Mouse (Mus musculus): ENCODE measurements around the gene Fcer1a.
"Not testable (repeated sequence)": the region's sequence is repeated elsewhere in the genome, so short reads cannot be mapped to it uniquely, and the experiment has no call there.

Fcer1a gene

DNA sequence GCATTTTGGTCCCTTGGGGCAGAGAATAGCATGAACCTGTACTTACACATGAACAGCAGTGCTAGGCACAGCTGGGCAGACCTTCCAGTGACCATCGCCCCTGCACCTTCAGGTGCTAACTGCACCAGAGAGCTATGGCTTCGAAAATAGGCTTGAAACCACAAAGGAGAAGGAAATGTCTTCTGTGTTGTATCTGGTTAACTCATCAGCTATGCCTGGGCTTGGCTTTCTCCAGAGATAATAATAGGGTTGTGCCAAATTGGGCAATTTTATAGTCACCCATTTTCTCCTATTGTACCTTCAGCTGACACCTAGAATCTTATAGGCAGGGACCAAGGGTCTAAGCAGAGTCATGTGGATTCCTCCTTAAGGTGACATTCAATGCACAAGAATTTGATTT lies at the start of gene Fcer1a:
TSS of gene Fcer1a (minus strand) at position 134 of the 400 bp plus-strand sequence.
- no peak for DNase-seq

DNA sequence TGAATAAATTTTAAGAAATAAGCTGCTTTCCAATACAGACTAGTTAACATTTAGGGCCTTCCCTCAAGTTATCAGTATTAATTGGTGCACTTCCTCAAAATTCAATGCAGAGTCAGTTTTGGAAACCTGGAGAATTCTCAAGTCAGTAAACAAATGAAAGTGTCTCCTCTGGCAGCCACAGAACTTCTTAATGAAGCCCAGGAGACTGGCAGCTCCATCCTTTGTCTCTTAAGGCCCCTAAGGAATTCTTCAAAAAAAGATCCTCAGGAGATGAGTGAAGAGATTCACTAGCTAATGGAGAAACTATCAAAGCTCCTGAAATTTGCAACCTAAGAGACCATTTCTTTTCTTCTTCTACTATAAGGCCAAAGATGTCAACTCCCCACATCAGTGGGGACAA lies 38.7 kb upstream of the Fcer1a start, which contains the start of gene Olfr418:
TSS of gene Olfr418 (plus strand) at position 301 of the 400 bp plus-strand sequence.
- no peak for DNase-seq

DNA sequence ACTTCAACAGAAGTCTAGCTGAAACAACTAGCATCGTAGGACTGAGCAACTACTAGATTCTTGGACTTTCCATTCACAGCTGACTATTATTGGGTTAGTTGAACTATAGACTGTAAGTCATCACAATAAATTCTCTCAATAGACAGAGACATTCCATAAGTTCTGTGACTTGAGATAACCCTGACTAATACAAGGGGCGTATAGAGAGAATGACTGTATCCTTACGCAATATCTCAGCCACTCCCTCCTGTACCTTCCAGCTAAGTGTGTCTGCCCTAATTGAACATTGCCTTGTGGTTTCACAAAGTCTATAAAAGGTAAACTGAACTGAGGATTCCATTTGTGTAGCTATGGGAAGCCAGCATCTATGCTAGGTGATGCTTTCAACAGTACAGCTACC lies 22.9 kb upstream of the Fcer1a start:
- DNase-seq, result no peak

DNA sequence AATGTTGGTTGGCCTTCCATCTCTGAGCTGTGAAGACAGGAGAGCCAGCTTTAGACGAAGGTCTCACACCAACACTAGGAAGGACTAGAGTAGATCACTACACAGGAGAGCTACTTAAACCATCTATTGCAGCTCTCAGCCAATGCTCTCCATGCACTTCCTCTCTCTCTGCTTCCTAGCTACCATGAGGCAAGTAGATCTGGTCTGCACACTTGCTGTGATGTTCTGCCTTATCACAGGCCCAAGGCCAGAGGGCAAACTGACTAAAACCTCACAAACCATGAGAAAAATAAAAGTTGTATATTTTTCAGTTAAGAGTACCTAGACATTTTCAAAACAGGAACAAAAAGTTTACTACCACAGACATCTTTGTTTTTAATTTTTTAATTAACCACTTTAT lies 10.0 kb upstream of the Fcer1a start:
- DNase-seq, result not testable (repeated sequence)

DNA sequence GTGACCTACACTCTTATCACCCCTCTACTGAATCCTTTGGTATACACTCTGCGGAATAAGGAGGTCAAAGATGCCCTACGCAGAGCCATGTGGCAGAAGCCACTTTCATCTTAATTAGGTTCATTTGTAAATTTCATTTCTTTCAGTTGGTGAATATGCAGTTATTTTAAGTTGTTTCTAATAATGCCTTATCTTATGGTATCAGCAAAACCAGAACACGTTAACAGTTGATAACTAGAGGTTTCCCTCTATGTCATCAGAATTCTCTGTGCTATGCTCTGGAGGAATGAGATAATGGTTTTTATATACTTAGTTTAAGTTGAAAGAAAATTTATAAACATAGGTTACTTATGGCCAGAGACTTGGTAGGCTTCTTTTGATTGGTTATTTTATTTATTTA lies 10.5 kb downstream of the Fcer1a start:
- DNase-seq, result no peak

DNA sequence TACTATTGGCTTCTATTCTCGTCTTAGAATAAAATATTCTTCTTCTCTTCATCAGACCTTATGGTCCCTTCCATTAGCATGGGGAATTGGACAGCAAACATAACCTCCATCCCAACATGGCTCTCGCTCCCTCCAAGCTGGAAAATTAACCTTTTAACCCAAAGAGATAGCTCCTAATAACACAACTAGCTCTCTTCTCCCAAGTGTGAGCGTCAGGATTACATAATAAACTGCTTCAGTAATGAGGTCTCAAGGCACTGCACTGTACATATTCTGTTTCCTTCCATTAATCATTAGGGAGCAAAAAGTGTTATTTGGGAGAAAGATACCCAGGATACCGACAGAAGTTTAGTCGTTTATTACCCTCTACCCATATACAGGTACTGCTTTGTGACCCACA lies 14.9 kb downstream of the Fcer1a start, which contains the start of gene Olfr1404:
TSS of gene Olfr1404 (plus strand) at position 301 of the 400 bp plus-strand sequence.
- no peak for DNase-seq

DNA sequence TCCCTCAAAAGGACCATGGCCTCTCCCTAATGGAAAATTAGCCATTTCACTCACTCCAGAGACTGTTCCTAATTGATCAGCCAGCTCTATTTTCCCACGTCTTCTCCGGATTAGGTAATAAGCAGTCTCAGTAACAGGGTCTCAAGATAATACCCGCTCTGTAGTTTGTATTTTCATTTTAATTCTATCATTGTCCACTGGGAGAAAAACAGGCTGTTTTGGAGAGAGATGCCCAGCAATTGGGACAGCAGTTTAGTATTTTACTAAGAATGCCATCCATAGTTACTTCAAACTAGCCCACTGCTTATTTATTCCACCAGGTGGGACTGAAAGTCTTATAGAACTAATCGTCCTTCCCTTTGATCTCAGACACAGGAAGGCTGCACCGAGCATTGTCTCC lies 29.5 kb downstream of the Fcer1a start, which contains the start of gene Olfr218:
TSS of gene Olfr218 (plus strand) at position 301 of the 400 bp plus-strand sequence.
- no peak for DNase-seq

DNA sequence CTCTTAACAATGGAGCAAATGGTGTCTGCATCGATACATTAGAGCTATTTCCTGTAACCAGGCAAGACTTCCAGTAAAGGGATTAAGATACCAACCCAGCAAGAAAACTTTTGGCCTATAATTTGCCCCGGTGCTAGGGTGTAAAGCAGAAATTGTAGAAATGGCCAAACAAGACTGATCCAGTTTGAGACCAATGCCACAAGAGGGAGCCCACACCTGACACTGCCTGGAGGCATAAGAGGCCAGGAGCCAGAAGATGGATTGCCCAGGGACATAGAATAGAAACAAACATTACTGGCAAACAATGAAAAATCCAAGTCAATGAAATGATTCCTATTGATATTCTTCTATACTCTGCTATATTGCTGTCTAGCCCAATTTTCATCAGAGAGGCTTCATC lies 30.7 kb downstream of the Fcer1a start:
- DNase-seq, result no peak

DNA sequence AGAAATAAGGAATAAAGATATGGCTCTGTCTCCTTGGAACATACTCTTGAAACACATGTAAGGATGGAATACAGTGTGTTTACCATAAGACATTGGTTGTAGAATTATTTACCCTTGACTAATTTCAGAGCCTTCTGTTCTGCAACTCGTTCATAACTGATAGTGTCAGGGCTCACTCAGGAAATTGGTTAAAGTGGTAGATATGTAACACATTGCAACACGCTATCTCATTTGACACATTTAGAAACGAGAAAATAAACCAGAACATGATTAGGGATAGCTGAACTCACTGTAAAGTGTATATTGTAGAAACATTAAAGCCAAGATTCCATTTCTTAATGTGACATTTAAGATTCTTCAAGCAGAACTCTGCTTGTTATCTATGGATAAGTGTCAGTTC lies 35.0 kb downstream of the Fcer1a start:
- DNase-seq, result no peak

DNA sequence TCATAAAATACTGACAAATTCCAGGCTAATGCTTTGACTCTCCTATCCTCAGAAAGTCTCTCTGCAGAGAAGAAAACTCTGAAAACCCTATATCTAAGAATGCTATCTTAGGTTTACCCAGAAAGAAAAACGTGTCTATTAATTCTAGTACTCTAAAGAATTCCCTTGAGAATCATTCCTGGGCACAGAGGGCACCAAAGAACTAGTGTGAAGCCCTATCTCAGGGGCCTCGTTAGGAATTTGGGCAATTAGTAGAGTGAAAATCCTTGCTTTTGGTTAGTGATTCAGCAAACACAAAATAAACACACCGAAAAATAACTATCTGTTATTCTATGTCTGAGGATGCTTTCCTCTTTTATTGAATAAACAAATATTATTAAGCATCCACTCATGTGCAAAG lies 36.5 kb downstream of the Fcer1a start, which contains the start of gene Olfr1406:
TSS of gene Olfr1406 (minus strand) at position 101 of the 400 bp plus-strand sequence.
- no peak for DNase-seq

DNA sequence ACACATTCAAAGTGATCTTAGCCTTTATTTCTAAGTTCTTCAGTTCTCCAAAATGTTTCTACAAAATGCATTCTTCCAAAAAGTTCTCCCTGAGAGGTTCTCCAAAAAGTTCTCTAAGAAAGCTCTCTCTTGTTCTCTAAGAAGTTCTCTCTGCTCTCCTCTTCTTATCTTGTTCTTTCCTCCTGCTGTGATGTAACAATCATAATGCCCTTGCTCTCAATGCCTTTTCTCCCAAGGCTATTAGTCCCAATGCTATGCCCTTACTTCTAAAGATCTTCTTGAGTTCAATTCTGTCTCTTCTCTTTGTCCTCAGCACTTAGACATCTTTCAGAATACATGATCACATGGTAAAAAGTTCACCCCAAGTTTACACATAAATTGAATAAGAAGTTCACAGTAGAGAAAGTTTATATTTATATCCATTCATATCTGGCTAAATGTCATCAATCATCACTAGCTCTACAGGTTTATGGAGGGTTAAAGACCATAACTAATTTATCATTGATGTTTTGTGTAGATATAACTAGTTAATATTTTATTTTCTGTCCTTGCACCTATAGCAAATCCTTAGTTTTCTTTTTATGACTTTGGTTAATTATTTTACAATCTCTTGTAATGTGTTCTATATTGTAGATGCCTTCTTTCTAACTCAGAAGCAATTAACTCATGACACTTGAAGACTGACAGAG lies 52.7 kb downstream of the Fcer1a start:
- no peak for DNase-seq
